ENCODE assay signal across 8 mouse cellular contexts in the genomic region with DNA sequence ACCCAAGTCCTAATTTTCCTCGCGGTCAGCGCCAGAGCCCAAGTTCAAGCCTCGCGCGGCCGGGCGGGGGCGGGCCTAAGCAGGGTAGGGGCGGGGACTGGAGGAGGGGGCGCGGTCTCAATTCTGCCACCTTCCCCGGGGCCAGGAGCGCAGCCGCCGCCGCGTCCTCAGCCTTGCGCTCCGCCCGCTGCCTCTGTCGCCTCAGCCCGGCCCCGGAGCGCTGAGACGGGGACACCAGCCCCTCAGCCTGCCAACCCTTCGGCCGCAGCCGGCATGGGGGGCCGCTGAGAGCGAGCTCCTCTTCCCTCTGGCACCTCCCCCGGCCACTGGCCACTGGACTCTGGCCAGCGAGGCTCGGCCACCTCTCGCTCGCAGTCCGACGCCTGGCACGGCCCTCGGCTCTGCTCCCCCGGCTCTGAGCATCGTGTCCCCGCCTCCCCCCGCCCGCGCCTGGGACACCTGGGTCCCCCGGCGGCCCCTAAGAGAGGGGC. TPM values are rescaled to one million over a fixed set of nuclear protein-coding genes. Genes with fewer than 3 reads are reported as not detected.
A peak's percentile ranks its signal among the peaks of the same experiment; 100 is the strongest.
DNase-seq lines count a peak whose midpoint lies in the region; ATAC-seq and TF ChIP-seq lines count a peak whose summit lies in the region.

A gene (plus strand): TSS at position 135 of the 491 bp plus-strand sequence.

- H3K4me1 ChIP-seq in brown adipose tissue, adult 24 weeks (ENCODE audit: control insufficient read depth, insufficient read depth, insufficient read length, low read length), result no peaks in the 10 kb centered on the region
- peaks cover 0 to 13% of the 10 kb centered on the region in 2 experiments; a peak in 3 of 4 replicates for H3K4me1 ChIP-seq in heart, embryonic 14.5 days (ENCODE audit: control insufficient read depth in 2 of 2, insufficient read depth in 2 of 2, low read length in 2 of 2)
- H3K4me1 ChIP-seq in liver, embryonic 15.5 days (replicated peaks), result peaks cover 20% of the 10 kb centered on the region
- H3K4me1 ChIP-seq in neural tube, embryonic 12.5 days, result peaks cover 27% of the 10 kb centered on the region
- H3K4me1 ChIP-seq in stomach, postnatal 0 days (replicated peaks; ENCODE audit: control insufficient read depth, insufficient read depth), result no peaks in the 10 kb centered on the region

- no peak for TF ChIP-seq EP300 in stomach, postnatal 0 days (optimal IDR thresholded peaks at IDR 0.05)

- peak; percentile 43 to 64 for DNase-seq in CD8-positive naive resting alpha-beta T cell, adult 2 months (ENCODE audit: low read depth in 2 of 2, low spot score in 2 of 2)
- DNase-seq in kidney, postnatal 14 days, result peak; percentile 90
- DNase-seq in stomach, postnatal 0 days (ENCODE audit: low spot score), result peak; percentile 92

- WGBS in heart, embryonic 14.5 days, result 1% methylated on average over 45 of the region's 48 CpGs
- WGBS in liver, embryonic 15.5 days (ENCODE audit: insufficient replicate concordance), result 2% methylated on average over 47 of the region's 48 CpGs
- under 1% methylated on average over 36 of the region's 48 CpGs for WGBS in neural tube, embryonic 12.5 days
- WGBS in stomach, postnatal 0 days, result under 1% methylated on average over 32 of the region's 48 CpGs

- H3K4me3 ChIP-seq in brown adipose tissue, adult 24 weeks (ENCODE audit: insufficient read depth, low read depth, low read length), result peak within 1 kb of the TSS; percentile 80
- H3K4me3 ChIP-seq in heart, embryonic 14.5 days (ENCODE audit: control insufficient read depth in 1 of 2, insufficient read depth in 1 of 2, low read depth in 1 of 2, low read length in 2 of 2), result peak within 1 kb of the TSS; percentile 71 to 72
- peak within 1 kb of the TSS; percentile 62 for H3K4me3 ChIP-seq in liver, embryonic 15.5 days (replicated peaks)
- peak within 1 kb of the TSS; percentile 65 for H3K4me3 ChIP-seq in neural tube, embryonic 12.5 days
- H3K4me3 ChIP-seq in stomach, postnatal 0 days (ENCODE audit: low read depth, low read length), result peak within 1 kb of the TSS; percentile 77

- peaks cover 15% of the 10 kb centered on the region for H3K27me3 ChIP-seq in heart, embryonic 14.5 days (ENCODE audit: control insufficient read depth, insufficient read depth, low read length)
- H3K27me3 ChIP-seq in liver, embryonic 15.5 days, result peaks cover 53% of the 10 kb centered on the region
- H3K27me3 ChIP-seq in neural tube, embryonic 12.5 days (replicated peaks), result peaks cover 22% of the 10 kb centered on the region
- H3K27me3 ChIP-seq in stomach, postnatal 0 days (ENCODE audit: control insufficient read depth, insufficient read depth, low read length), result no peaks in the 10 kb centered on the region

- peak within 1 kb of the TSS; percentile 99 for H3K4me2 ChIP-seq in heart, embryonic 14.5 days (ENCODE audit: low read length)
- peak within 1 kb of the TSS; percentile 98 for H3K4me2 ChIP-seq in liver, embryonic 15.5 days
- H3K4me2 ChIP-seq in neural tube, embryonic 12.5 days (replicated peaks), result peak within 1 kb of the TSS; percentile 95
- H3K4me2 ChIP-seq in stomach, postnatal 0 days (replicated peaks; ENCODE audit: low read depth), result peak within 1 kb of the TSS; percentile 100

- H3K9ac ChIP-seq in heart, embryonic 14.5 days (ENCODE audit: low read length), result peak within 1 kb of the TSS; percentile 77
- H3K9ac ChIP-seq in liver, embryonic 15.5 days, result peak within 1 kb of the TSS; percentile 57
- peak within 1 kb of the TSS; percentile 75 for H3K9ac ChIP-seq in neural tube, embryonic 12.5 days
- peak within 1 kb of the TSS; percentile 84 for H3K9ac ChIP-seq in stomach, postnatal 0 days (ENCODE audit: low read length)

- H3K36me3 ChIP-seq in heart, embryonic 14.5 days (ENCODE audit: control insufficient read depth, insufficient read depth, low read length), result peaks cover 31% of the 10 kb centered on the region
- H3K36me3 ChIP-seq in liver, embryonic 15.5 days (replicated peaks), result peaks cover 28% of the 10 kb centered on the region
- peaks cover 26% of the 10 kb centered on the region for H3K36me3 ChIP-seq in neural tube, embryonic 12.5 days
- peaks cover 16% of the 10 kb centered on the region; the same call in 1 of the 2 replicates for H3K36me3 ChIP-seq in stomach, postnatal 0 days (ENCODE audit: control insufficient read depth, insufficient read depth, low read length)

- H3K27ac ChIP-seq in brown adipose tissue, adult 24 weeks (replicated peaks; ENCODE audit: low read depth, low read length), result no peak within 1 kb of the TSS
- no peak within 1 kb of the TSS for H3K27ac ChIP-seq in heart, embryonic 14.5 days (replicated peaks in 1 of 2; ENCODE audit: control insufficient read depth in 1 of 2, insufficient read depth in 1 of 2, low read depth in 2 of 2, low read length in 2 of 2)
- H3K27ac ChIP-seq in liver, embryonic 15.5 days (replicated peaks), result no peak within 1 kb of the TSS
- 0 out of 2 replicates have a peak within 1 kb of the TSS, but pooled peaks have one; percentile 1 for H3K27ac ChIP-seq in neural tube, embryonic 12.5 days
- H3K27ac ChIP-seq in stomach, postnatal 0 days (replicated peaks), result peak within 1 kb of the TSS; percentile 91

- TF ChIP-seq CTCF in stomach, postnatal 0 days (IDR thresholded peaks at IDR 0.05; ENCODE audit: low read depth), result peak; percentile 27

- ATAC-seq in erythroid progenitor cell, adult 5-6 weeks (replicated peaks; ENCODE audit: low FRiP score, poor library complexity, severe bottlenecking), result peak; percentile 89
- ATAC-seq in heart, embryonic 14.5 days (ENCODE audit: insufficient number of reproducible peaks, insufficient read depth, low FRiP score, low read depth), result peak; percentile 80
- ATAC-seq in liver, embryonic 15.5 days (ENCODE audit: insufficient read depth), result peak; percentile 88
- ATAC-seq in neural tube, embryonic 12.5 days (ENCODE audit: low FRiP score, low read depth), result peak; percentile 84
- ATAC-seq in stomach, postnatal 0 days (ENCODE audit: low FRiP score, low TSS enrichment), result peak; percentile 84

- no peaks in the 10 kb centered on the region for H3K9me3 ChIP-seq in heart, embryonic 14.5 days (ENCODE audit: control insufficient read depth, low read length)
- no peaks in the 10 kb centered on the region for H3K9me3 ChIP-seq in liver, embryonic 15.5 days (replicated peaks)
- H3K9me3 ChIP-seq in neural tube, embryonic 12.5 days, result no peaks in the 10 kb centered on the region
- H3K9me3 ChIP-seq in stomach, postnatal 0 days (ENCODE audit: control insufficient read depth, low read length), result no peaks in the 10 kb centered on the region

RNA-seq across cellular contexts. Expression of the gene that starts here (rescaled TPM):
- polyA plus RNA-seq in brown adipose tissue, adult 24 weeks (2012; ENCODE audit: insufficient read depth, insufficient read length, missing spikeins), result 0.40 TPM in 1 of 2 replicates, not detected in the other
- 6.7 TPM in 1 of 2 replicates, not detected in the other for total RNA-seq in erythroid progenitor cell, adult 5-6 weeks (2015; ENCODE audit: low replicate concordance)
- 1.5 TPM in 1 of 2 replicates, not detected in the other for total RNA-seq in erythroid progenitor cell, adult 5-6 weeks (2017; ENCODE audit: low replicate concordance)
- 0.82 and 0.95 TPM in 2 replicates for polyA plus RNA-seq in heart, embryonic 14.5 days (2014; fragmentation: Nextera tagmentation; extraction: Ambion mirVana)
- 0.24 and 0.28 TPM in 2 replicates for polyA plus RNA-seq in liver, embryonic 15.5 days (2015; fragmentation: Nextera tagmentation; extraction: Ambion mirVana)
- 4.4 and 4.7 TPM in 2 replicates for polyA plus RNA-seq in neural tube, embryonic 12.5 days (2016; fragmentation: Nextera tagmentation; extraction: Ambion mirVana)
- polyA plus RNA-seq in stomach, postnatal 0 days (2015; fragmentation: Nextera tagmentation; extraction: Ambion mirVana), result 6.9 and 7.7 TPM in 2 replicates

Comparison
In these comparisons a context has a peak if more than half of its experiments do, and no peak if none do; other contexts are left out.
1. Peak in ATAC-seq, H3K4me3 ChIP-seq, H3K9ac ChIP-seq and H3K4me2 ChIP-seq in heart, embryonic 14.5 days; RNA of the gene not detected or under 1 TPM.
2. Peak in ATAC-seq, H3K4me3 ChIP-seq, H3K9ac ChIP-seq and H3K4me2 ChIP-seq in liver, embryonic 15.5 days; RNA of the gene not detected or under 1 TPM.
3. H3K27ac ChIP-seq: peak in neural tube, embryonic 12.5 days (single experiment) and stomach, postnatal 0 days (single experiment); none in brown adipose tissue, adult 24 weeks (single experiment), heart, embryonic 14.5 days (0 of 2) and liver, embryonic 15.5 days (single experiment).
4. Peak in every context shown above with its lines, with median percentiles within 50 percentile points of each other: DNase-seq, H3K4me3 ChIP-seq, ATAC-seq, H3K4me2 ChIP-seq and H3K9ac ChIP-seq.